Mouse (Mus musculus) kidney, adult 8-10 months (tissue): ENCODE results near the gene Pknox2.

Experiments used
- DNase-seq, 2 experiments: peaks; one replicate each; pipeline ENCODE4 v3.0.0; 2022

The Pknox2 gene

DNA sequence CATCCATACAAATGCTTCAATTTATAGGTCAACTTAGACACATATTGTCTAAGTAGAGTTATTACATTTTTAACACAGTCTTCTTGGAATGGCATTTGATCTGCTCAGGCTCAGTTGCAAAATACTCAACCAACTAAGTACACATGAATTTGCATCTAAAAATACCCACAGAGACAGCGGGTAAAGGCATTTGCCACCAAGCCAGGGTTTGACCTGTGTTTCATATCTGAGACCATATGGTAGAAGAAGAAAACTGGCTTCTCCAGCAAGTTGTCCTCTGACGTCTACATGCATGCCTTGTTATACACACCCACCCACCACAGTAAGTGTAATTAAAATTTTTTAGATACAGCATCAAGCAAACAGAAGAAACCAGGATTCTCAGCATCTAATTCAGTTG is 273.4 kb downstream of the Pknox2 start:
- no peak for DNase-seq

DNA sequence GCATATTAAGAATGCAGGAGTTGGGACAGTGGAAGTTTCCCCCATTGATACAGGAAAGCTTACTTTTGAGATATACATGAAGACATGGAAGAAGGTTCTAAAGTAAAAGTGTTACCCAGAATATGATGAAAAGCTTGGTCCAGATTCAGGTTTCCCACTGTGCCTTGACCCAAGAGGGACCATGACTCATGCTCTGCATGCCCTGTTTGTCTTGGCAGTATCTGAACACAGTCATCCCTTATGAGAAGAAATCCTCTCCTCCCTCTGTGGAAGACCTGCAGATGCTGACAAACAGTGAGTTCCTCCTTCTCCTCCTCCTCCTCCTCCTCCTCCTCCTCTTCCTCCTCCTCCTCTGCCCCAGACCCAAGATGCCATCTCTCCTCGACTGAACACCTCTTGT is 276.9 kb downstream of the Pknox2 start:
- no peak for DNase-seq

DNA sequence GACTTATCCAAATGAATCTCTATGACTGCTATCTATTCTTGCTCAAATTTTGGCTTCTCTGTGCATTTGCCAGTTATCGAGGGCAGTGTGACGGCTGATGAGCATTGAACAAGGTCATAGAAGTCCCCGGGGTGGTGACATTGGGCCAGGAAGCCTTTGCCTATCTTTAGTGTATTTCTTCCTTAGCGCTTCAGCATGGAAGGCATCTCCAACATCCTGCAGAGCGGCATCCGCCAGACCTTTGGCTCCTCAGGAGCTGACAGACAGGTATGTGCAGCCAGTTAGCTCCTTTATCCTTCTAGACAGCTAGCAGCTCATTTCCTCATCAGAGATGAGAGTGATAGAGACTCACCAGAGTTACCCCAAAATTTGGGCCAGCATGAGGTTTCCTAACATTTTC is 278.5 kb downstream of the Pknox2 start:
- DNase-seq, result no peak

DNA sequence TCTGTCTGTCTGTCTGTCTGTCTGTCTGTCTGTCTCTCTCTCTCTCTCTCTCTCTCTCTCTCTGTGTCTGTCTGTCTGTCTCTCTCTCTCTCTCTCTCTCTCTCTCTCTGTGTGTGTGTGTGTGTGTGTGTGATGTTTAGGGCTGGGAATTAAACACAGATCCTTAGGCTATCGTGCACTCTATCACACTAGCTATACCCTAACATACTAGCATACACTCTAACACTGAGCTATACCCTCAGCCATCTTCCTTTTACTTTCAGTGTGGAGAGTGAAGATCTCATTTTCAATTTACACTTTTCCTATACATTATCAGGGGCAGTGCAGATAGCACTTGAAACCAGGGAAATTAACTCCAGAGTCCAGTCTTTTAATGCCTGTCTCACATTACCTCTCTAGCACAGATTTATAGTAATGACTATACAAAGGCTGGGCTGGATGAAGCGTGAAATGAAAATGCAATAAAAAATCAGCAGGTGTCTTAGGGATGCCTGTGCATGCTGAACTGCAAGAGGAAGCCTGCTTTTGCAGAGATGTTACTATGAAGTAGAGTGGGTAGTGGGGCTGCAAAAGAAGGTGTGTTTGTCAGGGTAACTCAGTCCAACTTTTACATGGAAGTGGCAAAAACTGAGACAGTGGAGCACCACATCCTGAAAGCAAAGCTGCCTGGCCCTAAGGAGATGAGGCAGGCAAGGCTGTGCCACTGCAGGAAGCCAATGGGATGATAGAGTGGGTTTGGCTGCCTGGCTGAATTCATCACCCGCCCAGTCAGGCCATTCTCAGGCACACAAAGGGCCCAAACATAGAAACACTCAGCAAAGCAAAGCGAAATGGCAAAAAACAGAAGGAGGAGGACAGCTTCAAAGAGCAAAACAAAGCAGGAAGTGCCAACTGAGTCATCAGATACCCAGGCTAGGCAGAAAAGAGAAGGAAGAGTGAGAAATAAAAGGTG is 282.1 kb downstream of the Pknox2 start:
- no peak for DNase-seq

DNA sequence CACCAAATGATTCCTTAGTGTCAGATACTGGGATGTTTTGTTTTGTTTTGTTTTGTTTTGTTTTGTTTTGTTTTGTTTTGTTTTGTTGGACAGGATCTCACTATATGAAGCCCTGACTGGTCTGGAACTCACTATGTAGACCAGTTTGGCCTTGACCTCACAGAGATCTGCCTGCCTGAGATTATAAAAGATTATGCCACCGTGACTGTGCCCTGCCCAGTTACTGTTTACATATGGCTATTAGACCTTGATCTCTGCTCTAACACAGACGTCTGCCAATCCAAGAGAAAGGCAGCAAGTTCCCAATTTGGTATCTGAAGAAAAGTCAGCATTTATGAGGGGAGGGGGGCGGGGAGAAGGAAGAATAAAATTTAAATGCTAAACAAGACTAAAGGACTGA is 283.5 kb downstream of the Pknox2 start:
- DNase-seq, result no peak

DNA sequence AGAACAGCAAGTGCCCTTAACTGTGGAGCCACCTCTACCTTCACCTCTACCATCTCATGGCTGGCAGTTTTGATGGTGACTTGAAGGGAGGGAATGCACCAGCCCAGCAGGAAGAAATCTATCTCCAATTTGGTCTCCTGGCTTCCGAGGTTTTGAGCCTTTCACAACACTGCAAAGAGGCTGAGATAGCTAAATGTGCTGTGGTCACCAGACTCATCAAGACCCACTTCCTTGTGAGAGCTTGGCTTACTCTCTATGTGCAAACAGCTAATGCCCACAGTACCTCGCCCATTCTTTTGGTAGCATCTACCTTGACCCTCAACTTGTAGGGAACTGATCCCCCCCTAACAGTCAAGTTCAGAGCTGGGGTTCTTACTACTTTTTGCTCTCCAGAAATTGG is 284.6 kb downstream of the Pknox2 start:
- DNase-seq, result no peak

DNA sequence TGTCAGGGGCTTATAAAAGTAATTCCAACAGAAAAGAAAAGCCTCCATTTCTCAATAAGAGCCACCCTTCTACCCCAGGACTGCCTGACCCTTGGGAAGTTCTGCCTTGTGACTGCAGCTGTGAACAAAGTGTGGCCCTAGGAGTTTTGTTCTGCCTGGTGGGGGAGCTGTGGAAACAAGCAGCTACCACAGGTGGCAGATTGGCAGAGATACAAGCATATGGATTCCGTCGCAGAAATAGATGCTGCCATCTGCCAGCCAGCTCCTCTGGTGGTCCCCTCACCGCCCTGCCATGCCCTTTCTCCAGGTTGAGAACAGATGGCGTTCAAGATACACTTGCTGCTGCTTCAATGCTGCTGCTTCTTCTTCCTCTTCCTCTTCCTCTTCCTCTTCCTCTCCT is 288.5 kb downstream of the Pknox2 start:
- no peak for DNase-seq

DNA sequence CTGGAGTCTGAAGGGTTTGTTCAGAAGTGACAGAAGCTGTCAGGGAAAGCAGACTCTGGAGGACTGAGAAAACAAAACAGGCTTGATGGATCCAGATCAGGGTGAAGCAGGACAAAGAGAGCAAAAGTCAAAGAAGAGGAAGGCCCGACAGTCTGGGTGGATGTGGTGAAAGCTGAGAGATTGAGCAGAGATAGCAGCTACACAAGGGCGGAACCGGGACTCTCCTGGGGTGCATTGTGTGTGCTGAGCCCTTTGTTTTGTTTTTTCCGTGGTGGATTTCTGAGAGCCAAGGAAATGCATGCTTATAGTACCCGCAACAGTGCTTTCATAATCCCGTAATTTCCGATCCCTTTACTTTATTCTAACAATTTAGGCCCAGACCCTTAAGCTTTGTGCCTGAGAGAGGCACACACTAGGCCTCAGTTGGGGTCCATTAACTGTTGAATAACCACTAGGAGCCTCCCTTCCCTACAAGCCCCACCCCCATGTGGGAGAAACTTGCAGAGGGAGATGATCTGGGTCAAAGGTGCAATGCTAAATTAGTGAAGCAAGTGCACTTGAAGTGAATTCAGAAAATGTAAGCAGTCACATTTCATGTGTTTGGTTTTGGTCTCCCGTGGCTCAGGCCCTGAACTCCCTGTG is 289.6 kb downstream of the Pknox2 start:
- no peak for DNase-seq

GRCm38 (mm10) chr9:36856351-36856750 is 290.9 kb downstream of the Pknox2 start:
- DNase-seq, result no peak

GRCm38 (mm10) chr9:36852175-36852574 is 295.0 kb downstream of the Pknox2 start:
- no peak for DNase-seq

DNA sequence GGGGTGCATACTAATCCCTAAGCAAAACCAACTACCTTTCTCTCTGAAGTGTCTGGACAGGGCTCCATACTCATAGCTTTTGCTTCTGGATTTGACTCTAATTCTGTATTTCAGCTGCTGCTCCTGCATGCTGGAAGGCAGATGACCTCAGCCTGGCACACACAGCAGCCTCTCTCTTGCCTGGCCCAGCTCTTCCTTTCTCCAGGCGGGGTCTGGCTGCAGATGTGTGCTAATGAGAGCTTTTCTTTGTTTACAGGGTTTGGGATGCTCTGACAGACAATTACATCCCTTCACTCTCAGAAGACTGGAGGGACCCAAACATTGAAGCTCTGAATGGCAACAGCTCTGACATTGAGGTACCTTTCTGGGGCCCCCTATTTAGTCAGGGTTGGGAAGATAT is 297.1 kb downstream of the Pknox2 start:
- DNase-seq, result no peak

- DNase-seq, result no peak
These were observed 298.5 kb downstream of the Pknox2 start for GRCm38 (mm10) chr9:36848661-36849060.

DNA sequence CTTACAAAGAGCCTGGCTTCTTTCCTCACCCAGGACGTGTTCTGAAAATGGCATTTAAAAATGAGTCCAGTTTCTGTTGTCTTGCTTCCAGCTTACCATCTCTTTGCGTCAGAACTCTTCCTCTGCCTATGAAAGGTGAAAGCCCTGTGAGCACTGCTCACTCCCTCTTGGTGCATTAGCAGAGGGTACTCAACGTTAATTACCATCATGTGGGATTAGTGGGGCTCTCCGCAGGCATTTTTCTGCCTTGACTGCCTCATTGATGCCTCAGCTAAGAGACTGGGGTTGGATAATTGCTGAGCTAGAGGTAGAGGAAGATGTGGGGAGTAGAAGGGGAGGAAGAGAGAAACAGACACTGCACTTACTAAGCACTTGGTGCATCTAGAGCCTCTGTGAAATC is 300.9 kb downstream of the Pknox2 start:
- no peak for DNase-seq
